Mouse (Mus musculus) gastrocnemius, postnatal 10 days (tissue): ENCODE measurements at regions not wholly inside any gene's neighbourhood (a gene's known extent, or its start where the extent isn't known, plus 50 kb on each side); places are given as distances from the start of the nearest gene placed in this dataset.
A peak's percentile ranks its signal among the peaks of the same experiment; 100 is the strongest.

Experiments
- DNase-seq: peaks from one replicate; pipeline ENCODE4 v3.0.0; 2021; ENCODE audit warnings: mixed read lengths

GRCm38 (mm10) chr19:14889794-14890193, 291.9 kb upstream of the Tle4 start:
- no peak for DNase-seq

DNA sequence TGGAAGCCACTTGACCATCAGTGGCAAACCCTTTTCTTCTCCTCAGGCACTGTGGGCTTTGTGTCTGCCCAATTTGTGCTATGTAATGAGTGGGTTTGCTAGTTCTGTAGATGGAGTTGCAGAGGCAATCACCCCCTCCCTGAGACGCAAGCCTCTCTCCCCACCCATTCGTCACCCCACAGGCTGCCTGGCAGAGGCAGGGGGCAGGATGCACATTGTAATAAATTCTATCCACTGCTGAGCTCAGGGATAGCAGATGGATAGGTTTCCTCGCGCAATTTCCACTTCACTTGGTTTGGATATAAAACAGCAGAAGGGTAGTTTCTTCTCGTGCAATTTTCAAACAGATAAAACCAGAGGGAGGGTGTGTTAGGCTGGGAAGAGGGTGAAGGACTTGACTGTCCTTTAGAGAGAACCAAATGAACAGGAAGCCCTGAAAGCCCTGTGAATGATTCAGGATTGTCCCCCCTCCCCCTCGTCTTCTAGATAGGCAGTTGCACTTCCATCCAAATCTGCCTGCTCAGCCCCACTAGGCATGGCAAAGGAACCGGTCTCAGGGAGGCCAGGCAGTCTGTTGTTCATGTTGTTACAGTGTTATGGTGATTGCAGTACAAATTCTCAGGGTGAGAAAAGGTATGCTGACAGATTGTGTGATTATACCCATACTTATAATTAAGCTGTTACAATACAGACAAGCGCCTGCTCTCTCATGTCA, 286.0 kb upstream of the Tle4 start:
- DNase-seq: no peak

DNA sequence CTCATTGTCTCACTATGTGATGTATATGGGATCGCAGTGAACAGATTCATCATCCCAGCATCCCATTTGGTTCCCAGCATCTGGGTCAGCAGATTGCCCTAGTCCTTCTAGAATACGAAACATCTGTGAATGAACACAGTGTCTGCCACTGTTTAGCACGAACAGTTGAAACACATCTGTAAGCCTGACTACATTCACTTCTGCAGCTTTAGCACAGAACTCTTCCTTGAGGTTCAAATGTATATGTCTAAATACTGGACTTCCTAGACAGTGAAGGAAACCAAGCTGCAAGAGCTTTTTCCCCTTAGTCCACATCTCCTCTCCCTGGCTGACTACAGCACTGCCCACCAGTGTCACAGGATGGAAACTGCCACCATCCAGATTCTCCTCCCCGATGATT, 283.0 kb upstream of the Tle4 start:
- no peak for DNase-seq

GRCm38 (mm10) chr19:14873986-14874385, 276.1 kb upstream of the Tle4 start:
- DNase-seq: no peak

- no peak for DNase-seq
These were observed 273.5 kb upstream of the Tle4 start for GRCm38 (mm10) chr19:14871178-14871867.

- peak; percentile 7 for DNase-seq
These were observed 265.0 kb upstream of the Tle4 start for GRCm38 (mm10) chr19:14862654-14863468.

DNA sequence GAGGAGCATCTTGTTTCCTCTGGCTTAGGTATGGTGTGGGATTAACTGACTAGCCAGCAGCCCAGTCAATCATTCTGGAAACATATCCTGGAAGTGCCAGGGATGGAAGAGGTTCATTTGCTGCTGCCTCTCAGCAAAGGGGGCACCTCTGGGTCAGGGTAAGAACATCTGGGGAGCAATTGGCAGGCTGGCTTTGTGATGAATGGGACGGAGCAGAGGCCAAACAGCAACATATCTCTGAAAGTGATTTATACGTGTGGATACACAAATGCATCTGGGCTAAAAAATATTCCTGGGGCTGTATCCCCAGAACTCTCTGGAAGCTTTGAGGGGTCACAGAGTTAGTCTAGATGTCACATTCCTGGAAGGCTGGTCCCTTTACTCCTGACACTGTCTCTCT, 257.2 kb upstream of the Tle4 start:
- no peak for DNase-seq

- DNase-seq: no peak
These were observed 255.6 kb upstream of the Tle4 start for GRCm38 (mm10) chr19:14853416-14853815.

DNA sequence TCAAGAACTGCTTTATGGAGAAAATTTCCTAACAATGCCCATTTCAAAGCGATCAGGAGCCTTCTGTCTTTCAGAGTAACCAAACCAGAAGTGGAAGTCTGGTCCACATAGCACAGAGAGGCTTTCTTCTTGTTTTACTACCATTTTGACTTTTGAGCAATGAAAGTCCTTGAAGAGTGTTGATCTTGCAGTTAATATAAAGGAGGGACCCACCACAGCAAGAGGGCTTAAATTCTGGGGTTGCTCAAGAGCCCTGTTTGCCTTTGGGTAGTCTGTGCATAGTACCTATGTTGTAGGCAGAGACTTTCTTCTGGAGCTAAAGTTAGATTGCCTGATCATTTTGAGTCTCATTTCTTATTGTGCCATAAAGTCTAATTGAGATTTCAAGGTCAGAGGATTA, 251.7 kb upstream of the Tle4 start:
- DNase-seq: no peak

- no peak for DNase-seq
These were observed 249.3 kb upstream of the Tle4 start for GRCm38 (mm10) chr19:14847120-14847519.

GRCm38 (mm10) chr19:14835629-14836028, 237.8 kb upstream of the Tle4 start:
- no peak for DNase-seq

DNA sequence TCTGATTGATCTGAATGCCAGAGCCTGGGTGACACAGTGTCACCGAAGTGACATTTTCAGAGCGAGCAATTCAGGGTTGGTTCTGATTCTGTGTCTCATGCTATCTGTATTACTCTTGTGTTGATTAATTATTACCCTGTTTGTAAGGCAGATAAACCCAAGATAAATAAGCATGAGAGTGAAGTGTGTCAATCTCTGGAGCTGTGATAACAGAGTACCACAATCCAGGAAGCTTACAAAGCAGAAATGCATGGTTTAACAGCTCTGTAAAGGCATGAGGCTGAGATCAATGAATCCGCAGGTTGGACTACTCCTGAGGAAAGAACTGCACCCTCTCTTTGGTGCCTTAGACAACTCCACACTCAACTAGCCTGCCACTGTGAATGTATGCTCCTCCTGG, 218.5 kb upstream of the Tle4 start:
- DNase-seq: no peak

GRCm38 (mm10) chr19:14806787-14807186, 208.9 kb upstream of the Tle4 start:
- DNase-seq: no peak

DNA sequence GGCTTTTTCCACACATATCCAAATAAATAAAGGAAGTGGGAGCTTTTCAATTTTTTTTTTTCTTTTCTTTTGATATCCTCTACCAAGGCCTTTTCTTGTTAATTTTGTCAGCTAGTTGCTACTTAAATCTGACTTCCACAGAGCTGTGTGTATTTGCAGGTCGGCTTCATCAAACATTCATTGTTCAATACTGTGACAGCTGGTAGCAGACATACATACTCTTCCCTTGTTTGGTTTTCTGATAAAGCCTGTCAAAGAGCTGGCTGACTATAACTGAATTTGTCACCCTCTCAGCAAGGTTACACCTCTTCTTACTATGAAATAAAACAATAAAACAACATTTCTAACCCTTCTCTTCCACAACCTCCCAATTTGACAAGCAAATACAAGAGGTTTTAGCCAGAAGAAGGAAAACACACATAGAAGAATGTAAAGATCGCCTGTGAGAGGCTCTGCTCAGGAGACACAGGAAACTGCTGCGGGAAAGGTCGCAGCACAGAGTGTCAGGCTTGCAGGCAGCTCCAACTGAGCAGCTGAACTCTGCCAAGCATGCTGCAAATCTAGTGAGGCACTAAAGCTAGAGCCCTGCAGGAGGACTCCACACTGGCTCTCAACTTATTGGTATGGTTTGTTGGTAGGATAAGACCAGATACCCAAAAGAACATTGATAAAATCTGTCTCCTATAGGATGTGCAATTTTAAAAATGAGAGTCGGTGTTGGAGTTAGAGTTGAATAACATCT, 205.2 kb upstream of the Tle4 start:
- no peak for DNase-seq

DNA sequence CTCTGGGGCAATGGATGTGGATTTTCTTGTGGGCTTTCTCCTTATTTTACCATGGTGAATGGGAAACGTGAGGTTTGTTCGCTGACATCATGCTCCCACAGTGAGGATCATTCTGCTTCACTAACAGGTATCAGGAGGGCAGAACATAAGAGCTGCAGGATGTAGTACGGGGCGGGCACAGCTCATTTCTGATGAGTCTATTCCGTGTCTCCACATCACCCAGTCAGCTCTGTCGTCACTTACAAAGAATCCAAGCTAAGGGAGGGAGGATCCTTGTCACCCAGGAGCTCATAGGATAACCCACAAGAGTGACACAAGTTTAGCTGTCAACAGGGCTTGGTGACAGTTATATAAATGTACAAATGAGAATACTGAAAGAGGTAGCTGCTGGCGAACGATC, 203.8 kb upstream of the Tle4 start:
- no peak for DNase-seq

DNA sequence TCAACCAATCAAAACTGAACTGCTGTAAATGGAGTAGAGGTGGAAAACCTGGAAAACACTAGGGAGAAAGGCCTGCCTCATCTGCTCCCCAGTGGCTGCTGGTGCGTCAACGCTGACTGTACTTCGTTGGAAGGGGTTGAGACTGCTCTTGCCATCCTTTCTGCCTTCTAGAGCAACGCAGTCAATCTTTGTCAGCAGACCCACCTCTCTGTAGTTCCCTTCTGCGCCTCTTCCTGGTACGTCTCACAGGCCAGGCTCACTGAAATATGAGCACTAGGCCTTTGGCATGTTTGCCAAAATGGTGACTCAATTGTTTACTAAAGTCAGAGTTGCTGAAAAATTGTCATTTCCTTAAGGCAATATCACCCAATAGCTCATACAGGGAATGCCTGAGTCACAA, 201.2 kb upstream of the Tle4 start:
- no peak for DNase-seq

- no peak for DNase-seq
These were observed 200.6 kb upstream of the Tle4 start for GRCm38 (mm10) chr19:14798417-14798816.

GRCm38 (mm10) chr19:14795910-14796309, 198.1 kb upstream of the Tle4 start:
- DNase-seq: no peak

DNA sequence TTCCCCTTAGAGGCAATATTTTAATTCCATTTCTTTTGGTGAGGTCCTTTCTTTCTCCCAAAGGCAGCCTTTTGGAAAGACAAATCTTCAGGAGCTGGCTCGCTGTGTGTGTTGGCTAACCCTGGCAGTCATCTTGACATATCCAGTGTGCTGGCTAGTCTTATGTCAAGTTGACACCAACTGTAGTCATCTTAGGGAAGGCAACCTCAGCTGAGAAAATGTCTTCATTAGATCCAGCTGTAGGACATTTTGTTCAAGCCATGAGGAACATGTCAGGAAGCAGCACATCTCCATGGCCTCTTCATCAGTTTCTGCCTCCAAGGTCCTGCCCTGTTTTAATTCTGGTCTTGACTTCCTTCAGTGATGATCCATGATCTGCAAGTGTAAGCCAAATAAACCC, 192.1 kb upstream of the Tle4 start:
- DNase-seq: no peak

GRCm38 (mm10) chr19:14788630-14789029, 190.8 kb upstream of the Tle4 start:
- DNase-seq: no peak

DNA sequence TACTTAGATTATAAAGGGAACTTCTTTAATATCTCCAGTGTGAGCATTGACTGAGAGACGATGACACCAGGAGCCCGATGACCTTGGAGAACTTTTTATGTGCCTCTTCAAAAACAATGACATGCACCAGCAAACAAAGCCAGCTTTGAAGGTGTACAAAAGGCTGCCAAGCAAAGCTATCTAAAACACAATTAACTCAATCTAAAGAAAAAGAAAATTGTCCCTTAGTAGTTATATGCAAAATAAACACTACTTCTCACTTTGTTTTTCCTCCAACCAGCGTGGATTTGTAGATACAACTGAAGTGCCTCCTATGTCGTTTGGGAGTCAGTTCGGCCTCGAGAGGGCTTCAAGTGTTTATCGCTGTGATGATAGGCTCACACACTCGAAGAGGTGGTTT, 189.0 kb upstream of the Tle4 start:
- no peak for DNase-seq

GRCm38 (mm10) chr19:14785661-14786060, 187.8 kb upstream of the Tle4 start:
- no peak for DNase-seq

DNA sequence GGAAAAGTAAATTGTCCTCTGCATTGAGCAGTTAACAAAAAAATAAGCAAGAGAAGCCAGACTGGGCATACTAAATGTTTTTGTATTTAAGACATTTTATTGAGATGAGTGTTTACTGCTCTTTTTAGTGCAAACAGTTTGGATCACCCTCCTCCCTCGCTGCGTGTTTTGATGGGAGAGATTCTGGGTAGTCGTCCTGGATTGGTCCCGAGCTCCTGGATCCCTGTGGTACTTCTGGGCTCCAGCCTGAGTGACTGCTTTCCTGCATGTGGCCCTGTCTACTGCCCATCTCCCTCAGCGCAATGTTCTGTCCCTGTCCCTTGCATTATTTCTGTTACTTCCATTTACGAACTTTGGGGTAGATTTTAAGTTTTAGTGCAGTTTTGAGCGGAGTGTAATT, 179.9 kb upstream of the Tle4 start:
- no peak for DNase-seq
